Mouse (Mus musculus): ENCODE data around the gene Slc35e1.

The Slc35e1 gene

GRCm38 (mm10) chr8:72491680-72492621 lies at the start of gene Slc35e1:
Gene Slc35e1 (minus strand): TSS chr8:72492614.
- peak; percentile 29 to 35 for DNase-seq

- no peak for DNase-seq
These were observed 46.8 kb upstream of the Slc35e1 start for GRCm38 (mm10) chr8:72539234-72539633.

- DNase-seq, result no peak
These were observed 42.5 kb upstream of the Slc35e1 start for GRCm38 (mm10) chr8:72534888-72535287.

GRCm38 (mm10) chr8:72532103-72532502 lies 39.7 kb upstream of the Slc35e1 start:
- DNase-seq, result no peak

- no peak for DNase-seq
These were observed 29.5 kb upstream of the Slc35e1 start for GRCm38 (mm10) chr8:72521888-72522287.

- no peak for DNase-seq
These were observed 25.1 kb upstream of the Slc35e1 start for GRCm38 (mm10) chr8:72517421-72517988.

GRCm38 (mm10) chr8:72513158-72513557 lies 20.7 kb upstream of the Slc35e1 start:
- no peak for DNase-seq

GRCm38 (mm10) chr8:72512648-72513047 lies 20.2 kb upstream of the Slc35e1 start:
- no peak for DNase-seq

GRCm38 (mm10) chr8:72507505-72507904 lies 15.1 kb upstream of the Slc35e1 start:
- no peak for DNase-seq

- DNase-seq, result no peak
These were observed 12.4 kb upstream of the Slc35e1 start for GRCm38 (mm10) chr8:72504637-72505314.

GRCm38 (mm10) chr8:72504137-72504536 lies 11.7 kb upstream of the Slc35e1 start:
- no peak for DNase-seq

- no peak for DNase-seq
These were observed 8.1 kb upstream of the Slc35e1 start for GRCm38 (mm10) chr8:72500521-72500931.

GRCm38 (mm10) chr8:72499521-72500284 lies 7.3 kb upstream of the Slc35e1 start:
- DNase-seq, result no peak

GRCm38 (mm10) chr8:72498527-72498926 lies 6.1 kb upstream of the Slc35e1 start:
- DNase-seq, result no peak

GRCm38 (mm10) chr8:72497911-72498310 lies 5.5 kb upstream of the Slc35e1 start:
- DNase-seq, result no peak

- no peak for DNase-seq
These were observed 3.8 kb upstream of the Slc35e1 start for GRCm38 (mm10) chr8:72496217-72496616.

GRCm38 (mm10) chr8:72495411-72496111 lies 3.1 kb upstream of the Slc35e1 start:
- no peak for DNase-seq

- DNase-seq, result no peak
These were observed 967 bp upstream of the Slc35e1 start for GRCm38 (mm10) chr8:72493381-72493780.

GRCm38 (mm10) chr8:72492622-72493081 lies 238 bp upstream of the Slc35e1 start:
- DNase-seq, result peak; percentile 99 to 100

- no peak for DNase-seq
These were observed 1.4 kb downstream of the Slc35e1 start for GRCm38 (mm10) chr8:72491017-72491416.

- DNase-seq, result no peak
These were observed 5.4 kb downstream of the Slc35e1 start for GRCm38 (mm10) chr8:72487014-72487413.

All from lung, adult 18-20 months (tissue).